Mouse (Mus musculus) forebrain, embryonic 15.5 days (tissue): ENCODE results near the gene Ntng2. TPM values are rescaled to one million over a fixed set of nuclear protein-coding genes. Genes with fewer than 3 reads are reported as not detected.

Experiments used
- ATAC-seq: fragments of 200-750 bp; cut with Nextera tagmentation; replicated peaks from 2 replicates; pipeline ENCODE4 v1.8.0; 2017; ENCODE audit warnings: mild to moderate bottlenecking, moderate TSS enrichment, moderate library complexity
- H3K27ac ChIP-seq: fragments of 300-500 bp; sonication (generic); replicated peaks from 2 replicates; pipeline ENCODE4 v1.5.1; 2015; ENCODE audit warnings: mild to moderate bottlenecking, inconsistent platforms
- H3K27me3 ChIP-seq: fragments of 300-500 bp; sonication (generic); 2 replicates; pipeline ENCODE4 v1.6.1; 2015; ENCODE audit warnings: inconsistent platforms
- H3K36me3 ChIP-seq: fragments of 300-500 bp; sonication (generic); 2 replicates; pipeline ENCODE4 v1.6.1; 2015; ENCODE audit warnings: mild to moderate bottlenecking, inconsistent platforms
- H3K4me1 ChIP-seq: fragments of 300-500 bp; sonication (generic); 2 replicates; pipeline ENCODE4 v1.6.1; 2015; ENCODE audit warnings: inconsistent platforms
- H3K4me2 ChIP-seq: fragments of 300-500 bp; sonication (generic); replicated peaks from 2 replicates; pipeline ENCODE4 v1.6.1; 2015; ENCODE audit warnings: mild to moderate bottlenecking, inconsistent platforms
- H3K4me3 ChIP-seq: fragments of 300-500 bp; sonication (generic); 2 replicates; pipeline ENCODE4 v1.5.1; 2015; ENCODE audit warnings: mild to moderate bottlenecking, inconsistent platforms
- H3K9ac ChIP-seq: fragments of 300-500 bp; sonication (generic); replicated peaks from 2 replicates; pipeline ENCODE4 v1.6.1; 2015; ENCODE audit warnings: mild to moderate bottlenecking, inconsistent platforms
- H3K9me3 ChIP-seq: fragments of 300-500 bp; sonication (generic); 2 replicates; pipeline ENCODE4 v1.6.1; 2016; ENCODE audit warnings: inconsistent platforms
- WGBS: fragments of 180-500 bp; shearing (Covaris S2); methylation state at CpG from one replicate; pipeline ENCODE4 v1.1.7; 2015; ENCODE audit warnings: mixed read lengths; 5-methylcytosine and 5-hydroxymethylcytosine counted together
- polyA plus RNA-seq: library from polyadenylated mRNA; unstranded; fragments of >200 nt; fragmentation: Nextera tagmentation; extraction: Ambion mirVana; gene quantifications from 2 replicates; pipeline ENCODE4 v1.2.1, GENCODE M21; 2015

Ntng2 gene
- polyA plus RNA-seq, 1 experiment from 2014 or later = 11.7 TPM

DNA sequence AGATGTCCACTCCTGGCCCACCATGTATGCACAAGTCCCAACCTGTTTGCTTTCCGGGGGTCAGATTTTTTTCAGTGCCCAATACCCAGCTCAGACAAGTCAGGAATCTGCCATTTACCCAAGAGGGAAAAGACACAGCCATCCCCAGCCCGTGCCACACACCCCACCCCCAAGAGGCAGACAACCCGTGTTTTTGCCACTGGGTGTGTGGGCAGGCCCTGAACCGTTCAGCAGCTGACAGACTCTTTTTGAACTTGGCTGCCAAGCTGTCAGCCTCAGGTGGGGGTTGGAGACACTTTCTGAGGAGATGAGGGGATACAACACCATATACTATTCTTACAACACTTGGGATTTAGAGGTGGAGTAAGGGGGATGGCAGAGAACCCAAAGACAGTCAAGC lies 18.8 kb downstream of the Ntng2 start:
- Histone ChIP-seq H3K27ac (no peak overlapping the region), H3K27me3 (no peaks in the 10 kb centered on the region), H3K4me3 (no peak overlapping the region), H3K9me3 (no peaks in the 10 kb centered on the region), H3K4me2 (no peak overlapping the region), H3K9ac (no peak overlapping the region), H3K36me3 (no peaks in the 10 kb centered on the region), H3K4me1 (peaks cover 14% of the 10 kb centered on the region)
- ATAC-seq = no peak
- 73% methylated on average over 4 of the region's 4 CpGs for WGBS

DNA sequence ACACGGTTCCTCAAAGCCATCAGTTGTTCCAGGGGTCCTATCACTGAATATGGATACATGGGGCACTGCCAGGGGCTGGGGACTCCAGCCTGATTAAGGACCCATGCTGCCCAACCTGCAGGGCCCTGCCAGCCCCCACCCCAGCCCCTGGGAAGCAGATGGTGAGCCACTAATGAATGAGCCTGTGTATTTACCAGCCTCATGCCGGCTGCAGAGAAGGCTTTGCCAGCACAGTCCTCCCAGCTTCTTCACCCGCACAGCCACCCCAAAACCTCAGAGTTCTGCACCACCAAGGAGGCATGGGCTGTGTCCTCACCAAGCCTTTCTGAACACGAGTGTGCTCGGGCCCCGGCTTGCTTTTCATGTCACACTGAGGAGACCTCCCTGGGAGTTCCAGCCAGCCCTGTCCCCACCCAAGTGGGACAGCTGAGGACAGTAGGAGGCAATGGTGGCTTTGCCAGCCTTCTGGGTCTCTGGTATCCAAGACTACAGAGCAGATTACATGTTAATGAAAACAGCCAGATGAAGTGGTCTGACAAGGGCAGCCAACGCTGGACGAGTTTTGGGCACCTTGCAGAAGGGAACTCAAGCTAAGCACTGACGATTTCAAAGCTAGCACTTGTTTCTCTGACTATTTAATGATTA lies 22.5 kb downstream of the Ntng2 start:
- Histone ChIP-seq H3K9ac (no peak overlapping the region), H3K27me3 (no peaks in the 10 kb centered on the region), H3K4me1 (peaks cover 14% of the 10 kb centered on the region), H3K4me3 (no peak overlapping the region), H3K36me3 (no peaks in the 10 kb centered on the region), H3K27ac (peak overlapping the region; percentile 78), H3K4me2 (no peak overlapping the region), H3K9me3 (no peaks in the 10 kb centered on the region)
- peak; percentile 79 for ATAC-seq
- WGBS = 39% methylated on average over 9 of the region's 9 CpGs

DNA sequence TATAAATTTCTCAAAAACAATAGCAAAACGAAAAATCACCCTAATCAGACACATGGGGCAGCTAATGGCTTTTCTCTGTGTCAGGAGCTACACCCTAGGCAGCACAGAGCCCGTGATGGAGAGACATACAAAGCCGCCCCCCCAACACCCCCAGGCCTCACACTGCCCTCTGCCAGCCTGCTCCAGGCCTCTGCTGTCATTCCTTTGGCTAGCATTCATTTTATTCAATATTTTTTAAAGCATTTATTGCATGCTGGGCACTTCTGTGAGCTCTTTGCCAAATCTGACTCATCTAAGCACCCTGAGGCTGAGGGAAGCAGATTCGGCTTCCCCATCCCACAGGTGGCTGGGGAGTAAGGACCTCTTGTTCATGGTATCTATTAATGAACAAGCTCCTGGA lies 26.1 kb downstream of the Ntng2 start:
- Histone ChIP-seq H3K4me3 (no peak overlapping the region), H3K4me2 (no peak overlapping the region), H3K27ac (no peak overlapping the region), H3K9me3 (no peaks in the 10 kb centered on the region), H3K4me1 (peaks cover 19% of the 10 kb centered on the region), H3K27me3 (no peaks in the 10 kb centered on the region), H3K36me3 (no peaks in the 10 kb centered on the region), H3K9ac (no peak overlapping the region)
- ATAC-seq = no peak
- 65% methylated on average over 4 of the region's 4 CpGs for WGBS

DNA sequence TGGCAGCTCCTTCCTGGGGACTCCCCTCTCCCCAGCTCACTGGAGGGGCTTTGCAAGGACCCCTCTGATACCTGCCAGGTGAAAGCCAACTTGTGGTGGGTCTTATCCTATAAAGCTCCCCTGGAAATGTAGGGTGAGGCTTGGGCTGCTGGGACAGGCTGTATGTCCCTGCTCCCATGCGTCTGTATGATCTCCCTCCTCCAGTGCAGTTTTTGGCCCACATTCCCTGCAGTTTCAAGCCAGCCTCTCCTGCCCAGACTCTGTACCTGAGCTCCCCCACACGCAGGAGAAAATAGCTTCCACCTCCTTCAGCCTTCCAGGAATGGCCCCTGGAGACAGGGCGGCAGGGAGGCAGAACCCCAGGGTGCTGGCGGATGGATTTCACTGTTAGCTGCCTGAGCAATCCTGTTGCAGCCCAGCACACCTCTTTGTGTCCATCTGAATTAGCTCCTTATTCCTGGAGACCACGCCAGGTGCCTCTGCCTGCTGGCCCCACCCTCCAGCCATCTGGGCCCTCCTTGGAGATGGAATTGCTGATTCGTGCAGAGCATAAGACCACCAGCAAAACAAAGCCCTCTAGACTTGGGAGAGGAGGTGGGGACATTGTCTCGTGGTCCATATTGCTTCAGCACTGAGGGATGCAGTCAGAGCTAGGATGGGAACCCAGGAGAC lies 29.1 kb downstream of the Ntng2 start:
- no peaks in the 10 kb centered on the region for H3K9me3 ChIP-seq
- H3K36me3 ChIP-seq = no peaks in the 10 kb centered on the region
- no peak for ATAC-seq
- no peak overlapping the region for H3K27ac ChIP-seq
- no peak overlapping the region for H3K4me2 ChIP-seq
- no peak overlapping the region for H3K9ac ChIP-seq
- H3K4me1 ChIP-seq = peaks cover 5% of the 10 kb centered on the region; the same call in 1 of the 2 replicates
- H3K4me3 ChIP-seq = no peak overlapping the region
- H3K27me3 ChIP-seq = no peaks in the 10 kb centered on the region
- 37% methylated on average over 7 of the region's 7 CpGs for WGBS

DNA sequence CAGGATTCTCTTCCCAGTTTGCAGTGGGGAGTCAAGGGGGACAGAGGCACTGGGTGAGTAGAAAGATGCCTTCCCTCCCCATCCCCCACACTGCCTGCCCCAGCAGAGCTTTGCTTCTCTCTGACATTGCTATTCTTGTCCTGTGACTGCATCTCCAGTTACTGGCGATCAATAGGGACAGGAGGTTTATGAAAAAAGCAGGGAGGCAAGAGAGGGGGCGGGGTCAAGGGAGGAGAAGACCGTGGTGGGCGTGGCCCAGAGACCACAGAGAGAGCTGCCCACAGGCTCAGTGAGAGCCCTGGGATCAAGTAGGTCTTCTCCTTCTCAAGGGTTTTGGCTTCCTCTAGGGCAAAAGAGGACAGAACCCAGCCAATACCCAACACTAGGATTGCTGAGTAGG lies 30.5 kb downstream of the Ntng2 start:
- no peak for ATAC-seq
- H3K9me3 ChIP-seq = no peaks in the 10 kb centered on the region
- 9% methylated on average over 4 of the region's 4 CpGs for WGBS
- H3K27ac ChIP-seq = no peak overlapping the region
- H3K4me2 ChIP-seq = no peak overlapping the region
- H3K36me3 ChIP-seq = no peaks in the 10 kb centered on the region
- H3K27me3 ChIP-seq = no peaks in the 10 kb centered on the region
- peaks cover 15% of the 10 kb centered on the region; the same call in 1 of the 2 replicates for H3K4me1 ChIP-seq
- no peak overlapping the region for H3K9ac ChIP-seq
- H3K4me3 ChIP-seq = no peak overlapping the region

DNA sequence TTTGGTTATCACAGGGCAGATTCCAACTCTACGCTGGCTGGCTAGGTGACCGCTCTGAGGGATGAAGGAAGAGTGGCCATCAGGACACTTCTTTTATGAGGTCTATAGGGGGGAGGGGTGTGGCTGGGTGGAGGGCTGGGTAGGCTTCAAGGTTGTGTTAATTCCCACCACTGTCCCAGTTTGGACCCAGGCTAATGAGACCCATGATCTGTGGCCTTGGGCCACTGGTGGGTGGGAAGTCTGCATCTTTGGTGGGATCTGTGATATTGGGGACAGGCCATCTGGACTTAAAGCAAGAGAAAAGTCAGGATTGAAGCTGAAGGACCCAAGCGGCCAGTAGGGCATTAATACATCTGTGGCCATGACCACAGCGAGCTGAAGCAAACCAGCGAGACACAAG lies 34.0 kb downstream of the Ntng2 start:
- ATAC-seq = no peak
- 90% methylated on average over 5 of the region's 5 CpGs for WGBS

DNA sequence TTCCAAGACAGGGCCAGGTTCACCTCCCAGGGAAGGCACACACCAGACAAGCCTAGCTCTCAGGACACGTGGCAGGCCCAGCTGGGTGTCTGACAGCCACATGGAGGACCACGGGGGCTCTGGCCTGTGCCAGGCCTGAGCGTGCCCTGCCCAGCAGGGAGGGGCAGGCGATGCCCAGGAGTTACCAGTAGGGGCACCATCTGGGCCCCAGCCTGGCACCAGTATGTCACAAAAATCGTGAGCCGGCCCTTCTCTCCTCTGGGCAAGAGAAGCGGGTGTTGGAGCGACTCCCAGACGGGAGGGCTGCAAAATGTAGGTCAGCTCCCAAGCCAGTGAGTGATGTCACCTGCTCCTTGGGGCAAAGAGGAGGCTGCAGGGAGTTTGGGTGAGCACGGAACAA lies 34.9 kb downstream of the Ntng2 start:
- no peaks in the 10 kb centered on the region for H3K9me3 ChIP-seq
- peaks cover 10% of the 10 kb centered on the region; the same call in 1 of the 2 replicates for H3K4me1 ChIP-seq
- ATAC-seq = peak; percentile 46; the same call in 1 of the 2 replicates
- no peak overlapping the region for H3K4me2 ChIP-seq
- WGBS = 56% methylated on average over 10 of the region's 10 CpGs
- H3K36me3 ChIP-seq = no peaks in the 10 kb centered on the region
- no peak overlapping the region; the same call in 1 of the 2 replicates for H3K27ac ChIP-seq
- H3K9ac ChIP-seq = no peak overlapping the region
- H3K4me3 ChIP-seq = no peak overlapping the region
- H3K27me3 ChIP-seq = no peaks in the 10 kb centered on the region

More for the DNA sequence above, 34.0 kb downstream of the Ntng2 start:
- Histone ChIP-seq H3K4me1 (peaks cover 11% of the 10 kb centered on the region; the same call in 1 of the 2 replicates), H3K9ac (no peak overlapping the region), H3K27me3 (no peaks in the 10 kb centered on the region), H3K4me2 (no peak overlapping the region), H3K4me3 (no peak overlapping the region), H3K9me3 (no peaks in the 10 kb centered on the region), H3K27ac (no peak overlapping the region), H3K36me3 (no peaks in the 10 kb centered on the region)

DNA sequence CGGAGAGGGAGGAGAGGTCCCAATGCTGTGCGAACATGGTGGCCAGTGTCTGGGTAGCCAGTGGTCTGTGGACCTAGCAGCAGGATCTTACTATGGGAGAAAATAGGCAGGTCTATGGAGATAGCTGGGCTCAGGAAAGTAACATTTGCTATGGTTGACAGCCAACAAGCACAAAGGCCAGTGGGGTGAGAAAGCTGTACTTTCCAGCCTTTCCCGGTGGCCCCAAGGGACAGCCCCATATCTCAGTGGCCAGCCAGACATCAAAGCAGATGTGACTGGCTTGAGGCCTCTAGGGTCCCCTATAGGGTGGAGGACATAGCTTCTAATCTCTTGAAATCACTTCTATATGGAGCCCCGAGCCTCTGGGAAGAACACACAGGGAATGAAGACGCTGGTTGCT lies 35.8 kb downstream of the Ntng2 start:
- 87% methylated on average over 5 of the region's 5 CpGs for WGBS
- no peak for ATAC-seq
- H3K27me3 ChIP-seq = no peaks in the 10 kb centered on the region

DNA sequence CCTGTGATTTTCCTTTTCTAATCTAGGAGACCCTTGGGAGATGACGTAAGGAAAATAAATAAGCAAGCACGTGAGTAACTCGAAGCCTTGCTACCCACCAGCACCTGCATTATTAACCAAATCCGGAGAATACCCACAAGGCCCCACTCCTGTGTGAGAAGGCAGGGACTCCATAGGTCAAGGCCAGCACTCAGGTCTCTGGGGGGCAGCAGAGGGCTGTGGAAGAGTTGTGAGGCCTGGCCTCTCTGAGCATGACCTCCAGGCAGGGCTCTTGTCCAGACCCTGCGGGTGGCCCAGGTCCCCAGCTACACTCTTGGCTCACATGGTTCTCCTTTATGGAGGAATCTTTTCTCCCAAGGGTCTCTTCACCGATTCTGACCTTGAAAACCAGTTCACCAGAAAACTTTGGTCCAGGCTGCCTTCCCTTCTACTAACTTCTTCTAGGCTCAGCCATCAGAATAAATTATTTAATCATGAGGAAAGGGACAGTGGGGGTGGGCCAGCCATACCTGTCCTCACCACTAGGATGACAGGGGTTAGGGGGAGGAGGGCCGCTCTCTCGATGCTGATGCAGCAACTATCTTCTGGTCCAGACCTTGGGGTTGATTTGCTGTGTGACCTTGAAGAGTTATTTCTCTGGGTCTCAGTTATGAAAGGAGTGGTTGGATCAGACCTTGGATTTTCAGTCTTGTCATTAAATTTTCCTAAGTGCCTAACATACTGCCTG lies 36.4 kb downstream of the Ntng2 start:
- no peak overlapping the region for H3K4me2 ChIP-seq
- H3K9me3 ChIP-seq = no peaks in the 10 kb centered on the region
- no peaks in the 10 kb centered on the region for H3K36me3 ChIP-seq
- no peak overlapping the region for H3K4me3 ChIP-seq
- no peak overlapping the region for H3K9ac ChIP-seq
- 51% methylated on average over 8 of the region's 8 CpGs for WGBS
- no peak overlapping the region for H3K27ac ChIP-seq
- H3K4me1 ChIP-seq = peaks cover 10% of the 10 kb centered on the region; the same call in 1 of the 2 replicates
- no peak for ATAC-seq
- no peaks in the 10 kb centered on the region for H3K27me3 ChIP-seq

More for the DNA sequence above, 35.8 kb downstream of the Ntng2 start:
- Histone ChIP-seq H3K4me1 (peaks cover 10% of the 10 kb centered on the region; the same call in 1 of the 2 replicates), H3K36me3 (no peaks in the 10 kb centered on the region), H3K4me2 (no peak overlapping the region), H3K4me3 (no peak overlapping the region), H3K9ac (no peak overlapping the region), H3K9me3 (no peaks in the 10 kb centered on the region), H3K27ac (no peak overlapping the region)

DNA sequence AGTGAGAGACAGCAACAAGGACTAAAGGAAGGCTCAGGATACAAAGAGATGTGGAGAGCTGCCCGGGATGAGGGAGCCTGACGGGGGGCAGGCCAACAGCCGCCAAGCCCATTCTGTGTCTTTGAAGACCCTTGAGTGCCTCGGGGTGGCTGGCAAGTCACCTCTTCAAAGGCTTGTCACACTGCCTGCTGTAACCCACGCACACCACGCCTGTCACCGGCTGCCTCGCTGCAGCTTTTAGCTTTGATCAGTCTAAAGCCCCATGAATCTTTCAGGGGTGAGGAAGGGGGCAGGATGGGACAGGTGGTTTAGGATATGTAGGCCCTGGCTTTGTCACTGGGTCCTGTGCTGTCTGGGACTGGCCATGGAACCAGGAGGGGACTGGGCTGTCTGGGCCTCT lies 46.6 kb downstream of the Ntng2 start:
- WGBS = 39% methylated on average over 8 of the region's 8 CpGs
- Histone ChIP-seq H3K36me3 (no peaks in the 10 kb centered on the region), H3K27me3 (no peaks in the 10 kb centered on the region), H3K4me1 (no peaks in the 10 kb centered on the region), H3K4me2 (no peak overlapping the region), H3K4me3 (no peak overlapping the region), H3K27ac (no peak overlapping the region), H3K9me3 (no peaks in the 10 kb centered on the region), H3K9ac (no peak overlapping the region)
- ATAC-seq = no peak

DNA sequence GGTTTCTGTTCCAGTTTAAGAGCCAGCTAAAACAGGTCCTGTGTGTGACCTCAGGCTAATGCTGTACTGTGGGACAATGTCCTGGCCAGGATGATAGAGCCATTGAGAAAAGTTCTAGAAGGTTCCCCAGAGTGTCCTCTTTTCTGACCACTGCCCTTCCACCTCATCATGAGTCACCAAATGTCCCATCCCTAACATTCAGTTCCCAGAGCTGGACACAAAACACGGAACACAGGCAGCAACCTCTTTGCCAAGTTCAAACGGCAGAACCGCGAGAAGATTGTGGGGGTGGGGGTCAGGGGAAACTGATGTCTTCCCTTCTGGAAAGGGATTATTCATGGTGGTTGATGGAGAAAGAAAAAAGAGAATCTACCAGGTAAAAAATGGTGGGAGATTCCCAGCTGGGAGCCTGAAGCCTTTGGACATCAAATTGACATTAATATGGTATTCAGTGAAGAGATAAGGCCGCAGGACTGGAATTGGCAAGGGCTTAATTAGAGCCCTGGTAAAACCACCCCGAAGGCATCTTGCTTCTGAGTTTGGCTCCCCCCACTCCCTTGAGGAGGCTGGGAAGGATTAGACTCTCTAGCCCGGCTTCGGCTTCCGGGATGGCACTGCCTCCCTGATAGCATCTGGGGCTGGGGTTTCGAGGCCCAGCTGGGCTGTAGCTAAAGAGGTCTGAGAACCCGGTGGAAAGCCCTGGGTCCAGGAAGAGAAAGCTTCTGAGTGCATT lies 51.4 kb downstream of the Ntng2 start:
- no peaks in the 10 kb centered on the region for H3K36me3 ChIP-seq
- no peak for ATAC-seq
- peaks cover 7% of the 10 kb centered on the region; the same call in 1 of the 2 replicates for H3K27me3 ChIP-seq
- no peaks in the 10 kb centered on the region for H3K4me1 ChIP-seq
- no peak overlapping the region for H3K9ac ChIP-seq
- no peak overlapping the region for H3K4me3 ChIP-seq
- WGBS = 55% methylated on average over 11 of the region's 11 CpGs
- no peak overlapping the region for H3K4me2 ChIP-seq
- H3K9me3 ChIP-seq = no peaks in the 10 kb centered on the region
- H3K27ac ChIP-seq = no peak overlapping the region

DNA sequence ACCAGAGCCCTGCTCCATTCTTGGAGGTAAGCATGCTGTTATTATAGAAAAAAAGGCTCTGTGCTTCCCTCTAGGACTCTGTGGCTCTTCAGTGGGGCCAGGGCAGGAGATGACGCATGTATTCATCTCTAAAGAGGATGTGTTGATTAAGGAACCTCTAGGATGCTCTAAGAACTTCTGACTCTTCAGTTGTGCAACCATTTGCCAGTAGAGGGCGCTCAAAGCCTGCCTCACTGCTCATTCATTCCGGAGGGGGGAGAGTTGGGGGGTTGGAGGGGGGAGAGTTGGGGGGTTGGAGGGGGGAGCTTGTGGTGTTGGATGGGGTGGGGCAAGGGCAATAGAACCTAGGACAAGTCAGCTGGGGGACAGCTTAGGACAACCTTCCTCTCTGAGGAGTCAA lies 52.9 kb downstream of the Ntng2 start:
- Histone ChIP-seq H3K27ac (no peak overlapping the region), H3K4me1 (peaks cover 5% of the 10 kb centered on the region), H3K9me3 (no peaks in the 10 kb centered on the region), H3K27me3 (peaks cover 10% of the 10 kb centered on the region; the same call in 1 of the 2 replicates), H3K4me2 (no peak overlapping the region), H3K4me3 (no peak overlapping the region), H3K36me3 (no peaks in the 10 kb centered on the region), H3K9ac (no peak overlapping the region)
- WGBS = 2% methylated on average over 3 of the region's 3 CpGs
- no peak; the same call in 1 of the 2 replicates for ATAC-seq
